Mouse (Mus musculus) ZHBTc4 (cell line): ENCODE measurements around the gene Morc3.

Experiments
- DNase-seq: peaks from one replicate; pipeline ENCODE4 v3.0.0-alpha.2; 2011; ENCODE audit warnings: low read depth, low spot score

Gene Morc3

DNA sequence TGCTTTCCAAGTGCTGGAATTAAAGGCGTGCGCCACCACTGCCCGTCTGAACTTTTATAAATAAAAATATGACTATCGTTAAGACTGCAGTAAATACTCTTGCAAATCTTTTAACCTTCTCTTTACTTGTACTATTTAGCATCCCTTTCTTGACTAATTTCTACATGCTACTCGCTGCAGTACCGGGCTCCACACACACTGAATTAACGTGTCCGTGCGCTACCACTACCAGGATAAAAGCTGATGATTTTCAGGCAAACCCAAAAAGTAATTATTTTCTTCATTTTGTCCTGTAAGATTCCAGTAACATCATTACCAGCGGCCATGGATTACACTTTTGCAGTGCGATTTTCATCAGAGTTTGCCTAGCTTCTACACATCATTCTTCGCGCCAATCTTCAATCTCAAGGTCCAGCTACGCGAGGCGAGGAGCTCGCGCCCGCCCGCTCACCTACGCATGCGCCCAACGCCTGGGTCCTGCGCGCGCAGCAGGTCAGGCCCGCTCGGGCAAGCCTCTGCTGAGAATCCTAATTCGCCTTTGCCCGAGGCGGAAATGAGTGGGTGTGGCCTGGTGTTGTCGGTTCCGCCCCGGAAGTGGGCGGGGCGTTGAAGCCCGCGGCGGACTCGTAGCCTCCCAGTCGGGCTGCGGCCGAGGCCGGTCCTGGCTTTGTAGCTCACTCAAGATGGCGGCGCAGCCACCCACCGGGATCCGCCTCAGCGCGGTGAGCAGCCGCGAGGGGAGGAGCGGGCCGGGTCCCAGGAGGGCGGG, at the start of gene Morc3:
Gene Morc3 (plus strand): TSS at position 495 of the 769 bp plus-strand sequence.
- peak; percentile 100 for DNase-seq

GRCm38 (mm10) chr16:93784175-93784574, 47.7 kb upstream of the Morc3 start:
- no peak for DNase-seq

- peak; percentile 88 for DNase-seq
Measured at GRCm38 (mm10) chr16:93785805-93786204, 46.1 kb upstream of the Morc3 start.

DNA sequence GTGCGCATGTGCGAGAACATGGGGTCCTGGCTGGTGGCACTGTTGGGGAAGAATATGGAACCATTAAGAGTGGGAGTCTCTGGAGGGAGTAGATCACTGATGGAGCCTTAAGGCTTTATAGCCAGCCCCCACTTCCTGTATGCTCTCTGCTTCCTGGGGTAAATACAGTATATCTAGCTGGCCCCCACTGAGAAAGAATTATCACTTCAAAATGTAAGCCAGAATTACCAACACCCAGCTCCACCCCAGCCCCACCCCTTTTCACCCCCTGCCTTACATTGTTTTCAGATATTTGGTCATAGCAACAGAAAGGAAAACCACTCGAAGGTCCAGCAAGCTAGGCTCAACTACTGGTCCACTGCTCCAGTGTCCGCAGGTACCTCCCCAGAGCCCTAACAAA, 43.5 kb upstream of the Morc3 start:
- no peak for DNase-seq

DNA sequence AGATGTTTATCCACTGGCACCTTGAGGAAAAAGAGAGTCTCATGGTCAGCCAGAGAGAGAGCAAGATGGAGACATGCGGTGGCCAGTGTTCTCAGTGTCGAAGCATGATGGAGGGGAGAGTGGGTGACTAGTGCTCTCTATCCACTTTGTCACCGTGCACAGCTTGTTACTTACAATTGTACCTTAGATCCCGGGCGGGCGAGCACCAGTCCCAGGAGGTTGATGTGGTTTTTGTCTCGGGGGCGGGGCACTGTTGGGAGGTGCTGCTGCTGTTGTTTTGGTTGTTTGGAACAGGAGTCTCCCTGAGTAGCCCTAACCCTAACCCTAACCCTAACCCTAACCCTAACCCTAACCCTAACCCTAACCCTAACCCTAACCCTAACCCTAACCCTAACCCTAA, 43.0 kb upstream of the Morc3 start:
- no peak for DNase-seq

GRCm38 (mm10) chr16:93789971-93790755, 41.8 kb upstream of the Morc3 start:
- no peak for DNase-seq

GRCm38 (mm10) chr16:93792981-93793630, 38.8 kb upstream of the Morc3 start:
- no peak for DNase-seq

DNA sequence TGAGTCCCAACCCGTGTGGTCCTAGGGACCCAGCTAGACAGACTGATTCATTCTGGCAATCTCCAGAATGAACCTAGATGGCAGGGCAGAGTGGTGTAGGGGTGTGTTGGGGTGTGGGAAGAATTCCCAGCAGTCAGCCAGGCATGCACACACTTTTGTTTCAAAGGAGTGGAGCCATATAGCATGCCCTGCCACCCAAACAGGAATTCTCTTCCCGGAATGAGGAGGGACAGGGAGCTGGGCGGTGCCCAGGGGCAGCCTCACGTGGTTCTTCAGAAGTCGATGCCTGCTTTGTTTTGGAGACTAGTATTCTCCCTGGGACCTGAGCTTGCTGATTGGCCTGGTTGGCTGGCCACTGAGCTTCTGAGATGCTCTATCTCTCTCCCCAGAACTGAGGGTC, 37.1 kb upstream of the Morc3 start:
- DNase-seq, result peak; percentile 96

- peak; percentile 86 for DNase-seq
Measured at GRCm38 (mm10) chr16:93795391-93795790, 36.5 kb upstream of the Morc3 start.

DNA sequence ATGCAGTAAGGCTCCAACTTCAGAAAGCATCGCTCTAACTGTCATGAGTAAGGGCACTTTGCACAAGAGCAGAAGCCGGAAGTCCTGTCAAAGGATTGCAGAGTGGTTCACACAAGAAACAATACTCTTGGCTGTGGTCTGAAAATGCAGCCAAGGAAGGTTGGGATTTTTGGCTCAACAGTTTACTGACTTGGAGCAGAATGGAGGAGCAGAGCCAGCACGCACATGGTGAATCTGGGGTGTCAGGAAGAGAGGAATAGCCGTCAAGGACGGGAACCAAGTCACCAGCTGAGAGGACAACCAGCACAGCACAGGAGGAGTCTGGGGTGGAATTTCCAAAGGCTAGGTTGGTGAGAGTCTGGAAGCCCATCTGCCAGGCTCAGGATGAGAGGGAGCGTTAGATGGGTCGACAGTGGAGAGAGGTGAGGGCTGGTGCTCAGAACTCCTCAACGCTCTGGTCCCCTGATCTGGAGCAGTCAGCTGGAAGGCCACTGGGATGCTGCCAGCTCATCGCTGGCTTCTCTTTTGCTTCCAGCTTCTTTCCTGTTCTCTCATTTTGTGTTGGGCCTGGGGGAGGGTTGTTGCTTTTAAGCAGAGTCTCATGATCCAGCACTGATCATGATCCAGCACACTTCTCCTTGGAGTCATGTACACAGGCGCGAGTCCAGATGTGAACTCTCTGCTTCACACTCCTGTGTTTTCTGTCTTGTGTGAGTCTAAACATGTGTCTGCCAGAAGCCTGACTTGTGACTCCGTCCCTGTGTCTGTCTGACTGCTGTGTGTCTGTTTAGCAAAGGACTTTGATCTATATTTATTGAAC, 34.7 kb upstream of the Morc3 start:
- DNase-seq, result no peak

- no peak for DNase-seq
Measured at GRCm38 (mm10) chr16:93797841-93798492, 34.0 kb upstream of the Morc3 start.

DNA sequence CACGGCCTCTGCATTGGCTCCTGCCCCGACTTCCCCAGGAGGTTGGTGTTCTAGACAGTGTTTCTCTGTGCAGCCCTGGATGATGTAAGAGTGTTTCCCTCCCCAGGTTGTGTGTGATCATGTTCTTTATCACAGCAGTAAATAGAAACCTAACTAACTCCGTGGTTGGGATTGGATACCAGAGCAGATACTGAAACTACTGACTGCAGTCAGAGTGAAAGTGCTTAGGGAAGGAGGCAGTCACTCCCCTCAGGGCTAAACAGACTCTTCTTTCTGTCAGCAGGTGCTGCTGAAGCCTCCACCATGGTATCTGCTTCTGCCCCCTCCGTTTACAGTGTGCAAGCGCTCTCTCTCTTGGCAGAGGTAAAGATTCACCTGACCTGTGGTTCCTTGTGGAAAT, 33.3 kb upstream of the Morc3 start:
- no peak for DNase-seq

GRCm38 (mm10) chr16:93799071-93799470, 32.9 kb upstream of the Morc3 start:
- DNase-seq, result no peak

DNA sequence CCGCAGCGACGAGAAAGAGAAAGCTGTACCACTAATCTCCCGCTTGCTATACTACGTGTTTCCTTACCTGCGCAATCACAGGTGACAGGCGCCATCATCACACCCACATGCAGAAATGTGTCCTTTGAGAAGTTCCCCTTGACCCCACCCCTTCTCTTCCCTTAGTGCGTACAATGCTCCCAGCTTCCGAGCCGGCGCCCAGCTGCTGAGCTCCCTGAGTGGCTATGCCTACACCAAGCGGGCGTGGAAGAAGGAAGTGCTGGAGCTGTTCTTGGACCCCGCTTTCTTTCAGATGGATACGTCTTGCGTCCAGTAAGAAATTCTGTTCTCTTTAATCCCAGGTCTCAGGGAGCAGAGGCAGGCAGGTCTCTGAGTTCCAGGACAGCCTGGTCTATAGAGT, 32.0 kb upstream of the Morc3 start:
- peak; percentile 75 for DNase-seq

DNA sequence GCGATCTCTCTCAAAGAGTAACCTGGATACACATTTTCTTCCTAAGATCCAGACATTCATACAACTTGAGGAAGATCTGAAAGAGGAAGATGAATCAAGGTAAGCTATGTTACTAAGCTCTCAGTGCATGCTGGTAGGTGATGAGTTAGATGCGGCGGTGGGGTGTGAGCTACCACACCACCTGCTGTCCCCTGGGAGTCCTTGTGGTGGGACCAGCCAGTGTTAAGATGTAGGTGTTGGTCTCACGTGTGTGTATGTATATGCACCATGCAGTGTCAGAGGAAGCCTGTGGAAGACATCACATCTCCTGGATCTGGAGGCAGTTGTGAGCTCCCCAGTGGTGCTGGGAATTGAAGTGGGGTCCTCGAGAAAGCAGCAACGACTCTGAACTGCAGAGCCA, 24.8 kb upstream of the Morc3 start:
- no peak for DNase-seq

DNA sequence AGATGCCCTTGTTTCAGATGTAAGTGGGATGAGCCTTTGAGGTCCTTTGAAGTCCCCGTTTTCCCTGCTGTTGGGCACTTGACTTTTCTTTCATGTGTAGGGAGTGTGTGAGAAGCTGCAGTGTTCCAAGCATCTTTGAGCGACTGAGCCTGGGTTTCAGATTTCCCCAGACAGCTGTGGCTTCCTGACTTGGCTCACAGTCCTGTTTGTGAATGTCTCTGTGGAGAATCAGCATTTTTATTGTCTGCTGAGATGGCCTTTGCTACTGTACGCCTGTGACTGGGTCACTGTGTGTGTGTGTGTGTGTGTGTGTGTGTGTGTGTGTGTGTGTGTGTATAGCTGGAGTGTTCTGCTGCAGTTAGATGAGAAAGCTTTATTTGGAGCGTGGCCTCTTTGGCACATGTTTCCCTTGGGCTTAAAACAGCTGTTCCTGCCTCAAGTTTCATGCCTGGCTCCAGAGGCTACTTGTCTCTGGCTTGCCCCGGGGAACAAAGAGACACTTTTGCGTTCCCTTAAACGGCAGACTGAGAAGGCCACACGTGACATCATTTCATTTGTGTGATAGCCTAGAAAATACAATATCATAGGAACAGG, 23.9 kb upstream of the Morc3 start:
- peak; percentile 91 for DNase-seq

GRCm38 (mm10) chr16:93815856-93816736, 15.8 kb upstream of the Morc3 start:
- peak; percentile 96 for DNase-seq

DNA sequence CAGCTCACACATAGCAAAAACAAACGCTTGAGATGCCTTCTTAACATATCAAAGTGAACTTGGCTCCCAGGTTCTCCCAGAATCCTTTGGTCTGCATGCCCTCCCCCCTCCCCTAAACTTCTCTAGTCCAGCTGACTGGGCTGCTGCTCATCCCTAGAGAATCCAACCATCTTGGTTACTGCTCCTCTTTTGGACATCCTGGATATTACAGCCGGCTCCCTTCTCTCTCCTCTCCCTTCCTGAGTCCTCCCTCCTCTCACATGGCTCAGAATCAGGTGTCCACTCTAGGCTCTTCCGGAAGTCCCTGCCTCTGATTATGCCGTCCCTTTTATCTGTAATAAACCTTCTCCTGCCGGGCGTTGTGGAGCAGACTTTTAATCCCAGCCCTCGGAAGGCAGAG, 15.1 kb upstream of the Morc3 start:
- peak; percentile 97 for DNase-seq

DNA sequence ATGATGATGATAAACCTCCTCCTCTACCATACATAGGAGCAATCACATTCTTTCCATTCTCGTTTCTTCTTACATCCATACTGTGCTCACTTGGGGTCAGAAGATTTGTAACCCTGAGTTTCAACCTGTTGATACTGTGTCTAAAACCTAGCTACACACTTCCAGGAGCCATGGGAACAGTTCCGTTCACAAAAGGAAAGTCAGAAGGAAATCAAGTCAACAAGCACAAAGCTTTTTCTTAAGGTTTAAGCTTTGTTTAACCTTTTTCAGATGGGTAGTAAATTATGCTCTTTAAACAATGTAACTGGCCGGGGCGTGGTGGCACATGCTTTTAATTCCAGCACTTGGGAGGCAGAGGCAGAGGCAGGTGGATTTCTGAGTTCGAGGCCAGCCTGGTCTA, 14.6 kb upstream of the Morc3 start:
- peak; percentile 71 for DNase-seq
